8 mouse cellular contexts compared by ENCODE assay signal in the genomic region with DNA sequence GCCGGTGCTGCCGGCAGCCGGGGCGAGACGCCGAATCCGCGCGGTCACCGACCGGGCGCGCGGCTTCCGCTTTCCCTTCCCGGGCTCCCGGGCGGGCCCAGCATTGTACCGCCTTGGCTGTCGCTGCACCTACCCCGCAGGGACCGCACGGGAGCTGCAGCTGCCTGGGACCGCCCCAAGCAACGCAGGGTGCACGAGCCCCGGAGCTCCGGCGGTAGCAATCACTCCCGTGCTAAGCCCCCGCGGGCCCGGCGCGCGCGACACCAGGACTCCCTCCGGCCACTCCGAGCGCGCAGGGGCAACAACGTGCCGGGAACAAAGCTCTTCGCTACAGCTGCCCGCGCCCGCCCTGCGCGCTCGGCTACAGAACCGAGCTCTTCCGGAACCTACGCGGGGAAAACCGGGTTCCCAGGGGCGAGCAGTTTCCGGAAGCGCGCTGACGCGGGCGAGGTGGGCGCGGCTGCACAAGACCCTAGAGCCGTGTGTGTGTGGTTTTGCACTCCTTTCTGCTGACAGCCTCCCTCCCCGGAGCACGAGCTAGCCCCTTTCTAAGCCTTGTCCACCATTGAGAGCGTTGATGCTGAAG. TPM values are rescaled to one million over a fixed set of nuclear protein-coding genes. Genes with fewer than 3 reads are reported as not detected.
DNase-seq lines count a peak whose midpoint lies in the region; ATAC-seq and TF ChIP-seq lines count a peak whose summit lies in the region.

Gene Panx1, minus strand, starts transcription at position 395 of the 586 bp plus-strand sequence.

- peak within 1 kb of the TSS; percentile 73 for H3K4me2 ChIP-seq in embryonic facial prominence, embryonic 13.5 days
- H3K4me2 ChIP-seq in heart, embryonic 11.5 days = peak within 1 kb of the TSS; percentile 91
- peak within 1 kb of the TSS; percentile 82 for H3K4me2 ChIP-seq in kidney, embryonic 14.5 days (replicated peaks; ENCODE audit: low read depth, low read length)
- peak within 1 kb of the TSS; percentile 73 for H3K4me2 ChIP-seq in liver, embryonic 11.5 days
- H3K4me2 ChIP-seq in myocyte (ENCODE audit: low read depth) = peak within 1 kb of the TSS; percentile 72

- peak within 1 kb of the TSS; percentile 92 for H3K9ac ChIP-seq in embryonic facial prominence, embryonic 13.5 days
- H3K9ac ChIP-seq in heart, embryonic 11.5 days (ENCODE audit: low read depth, low read length) = peak within 1 kb of the TSS; percentile 90
- peak within 1 kb of the TSS; percentile 92 for H3K9ac ChIP-seq in kidney, embryonic 14.5 days (ENCODE audit: low read depth, low read length)
- H3K9ac ChIP-seq in liver, embryonic 11.5 days (ENCODE audit: low read depth, low read length) = peak within 1 kb of the TSS; percentile 66

- peak within 1 kb of the TSS; percentile 72 for H3ac ChIP-seq in myocyte (ENCODE audit: control insufficient read depth, insufficient read length)

- ATAC-seq in cerebellum, adult (ENCODE audit: insufficient number of reproducible peaks, low FRiP score, low TSS enrichment) = 0 out of 2 replicates have a peak, but pooled peaks have one; percentile 12
- peak; percentile 82 for ATAC-seq in embryonic facial prominence, embryonic 13.5 days (ENCODE audit: insufficient number of reproducible peaks, insufficient read depth, low FRiP score, low TSS enrichment, low read depth)
- peak; percentile 68 for ATAC-seq in heart, embryonic 11.5 days (replicated peaks; ENCODE audit: insufficient number of reproducible peaks, low FRiP score, low TSS enrichment)
- ATAC-seq in kidney, embryonic 14.5 days (ENCODE audit: low FRiP score, low TSS enrichment) = peak; percentile 87
- peak; percentile 76 for ATAC-seq in liver, embryonic 11.5 days (replicated peaks; ENCODE audit: low FRiP score)

- H3K9me3 ChIP-seq in embryonic facial prominence, embryonic 13.5 days = no peaks in the 10 kb centered on the region
- H3K9me3 ChIP-seq in heart, embryonic 11.5 days (replicated peaks; ENCODE audit: control insufficient read depth, low read length) = no peaks in the 10 kb centered on the region
- no peaks in the 10 kb centered on the region for H3K9me3 ChIP-seq in kidney, embryonic 14.5 days (ENCODE audit: control insufficient read depth, low read length)
- no peaks in the 10 kb centered on the region for H3K9me3 ChIP-seq in liver, embryonic 11.5 days (ENCODE audit: control insufficient read depth, low read length)

- H3K4me1 ChIP-seq in embryonic facial prominence, embryonic 13.5 days = peaks cover 26% of the 10 kb centered on the region
- H3K4me1 ChIP-seq in heart, embryonic 11.5 days (ENCODE audit: control insufficient read depth, insufficient read depth, low read length) = peaks cover 4% of the 10 kb centered on the region; the same call in 1 of the 2 replicates
- H3K4me1 ChIP-seq in kidney, embryonic 14.5 days (ENCODE audit: control insufficient read depth, insufficient read depth, low read length) = peaks cover 10% of the 10 kb centered on the region
- peaks cover 8% of the 10 kb centered on the region for H3K4me1 ChIP-seq in liver, embryonic 11.5 days (replicated peaks; ENCODE audit: control insufficient read depth, insufficient read depth, low read length)

- no peaks in the 10 kb centered on the region for H3K27me3 ChIP-seq in embryonic facial prominence, embryonic 13.5 days
- no peaks in the 10 kb centered on the region; the same call in 1 of the 2 replicates for H3K27me3 ChIP-seq in heart, embryonic 11.5 days (ENCODE audit: control insufficient read depth, insufficient read depth, low read length)
- no peaks in the 10 kb centered on the region for H3K27me3 ChIP-seq in kidney, embryonic 14.5 days (ENCODE audit: control insufficient read depth, insufficient read depth, low read length)
- no peaks in the 10 kb centered on the region for H3K27me3 ChIP-seq in liver, embryonic 11.5 days (replicated peaks; ENCODE audit: control insufficient read depth, insufficient read depth, low read length)
- H3K27me3 ChIP-seq in myocyte (ENCODE audit: control insufficient read depth, insufficient read depth, insufficient read length) = no peaks in the 10 kb centered on the region

- peaks cover 2% of the 10 kb centered on the region; the same call in 1 of the 2 replicates for H3K36me3 ChIP-seq in embryonic facial prominence, embryonic 13.5 days
- H3K36me3 ChIP-seq in heart, embryonic 11.5 days (ENCODE audit: control insufficient read depth, insufficient read depth, low read length) = no peaks in the 10 kb centered on the region
- H3K36me3 ChIP-seq in kidney, embryonic 14.5 days (ENCODE audit: control insufficient read depth, insufficient read depth, low read length) = no peaks in the 10 kb centered on the region
- no peaks in the 10 kb centered on the region for H3K36me3 ChIP-seq in liver, embryonic 11.5 days (ENCODE audit: control insufficient read depth, insufficient read depth, low read length)
- H3K36me3 ChIP-seq in myocyte (ENCODE audit: control insufficient read depth, insufficient read depth) = no peaks in the 10 kb centered on the region

- peaks cover 18% of the 10 kb centered on the region for H3K79me2 ChIP-seq in myocyte (ENCODE audit: control insufficient read depth, insufficient read depth)

- 0% methylated on average over 66 of the region's 68 CpGs for WGBS in embryonic facial prominence, embryonic 13.5 days
- WGBS in heart, embryonic 11.5 days (ENCODE audit: insufficient replicate concordance) = under 1% methylated on average over 64 of the region's 68 CpGs
- WGBS in kidney, embryonic 14.5 days = under 1% methylated on average over 66 of the region's 68 CpGs
- WGBS in liver, embryonic 11.5 days = under 1% methylated on average over 65 of the region's 68 CpGs

- DNase-seq in cerebellum, adult 11-12 months = no peak
- DNase-seq in liver, embryonic 11.5 days (ENCODE audit: low spot score) = peak; percentile 73
- peak; percentile 56 to 77 for DNase-seq in spleen, postnatal 4 days (ENCODE audit: low spot score in 2 of 2)

- H3K27ac ChIP-seq in embryonic facial prominence, embryonic 13.5 days = peak within 1 kb of the TSS; percentile 87
- peak within 1 kb of the TSS; percentile 66 for H3K27ac ChIP-seq in heart, embryonic 11.5 days (ENCODE audit: low read depth, low read length)
- H3K27ac ChIP-seq in kidney, embryonic 14.5 days (ENCODE audit: low read depth, low read length) = peak within 1 kb of the TSS; percentile 84
- 0 out of 2 replicates have a peak within 1 kb of the TSS, but pooled peaks have one; percentile 30 for H3K27ac ChIP-seq in liver, embryonic 11.5 days (ENCODE audit: low read depth, low read length)

- peak; percentile 70 for TF ChIP-seq POLR2A in myocyte (IDR thresholded peaks at IDR 0.05; ENCODE audit: insufficient read length, low read depth)

- peak within 1 kb of the TSS; percentile 86 for H3K4me3 ChIP-seq in embryonic facial prominence, embryonic 13.5 days
- peak within 1 kb of the TSS; percentile 86 for H3K4me3 ChIP-seq in heart, embryonic 11.5 days (ENCODE audit: low read depth, low read length)
- H3K4me3 ChIP-seq in kidney, embryonic 14.5 days (ENCODE audit: low read length) = peak within 1 kb of the TSS; percentile 88
- peak within 1 kb of the TSS; percentile 67 for H3K4me3 ChIP-seq in liver, embryonic 11.5 days (ENCODE audit: low read depth, low read length)
- peak within 1 kb of the TSS; percentile 59 for H3K4me3 ChIP-seq in myocyte

TF ChIP-seq in myocyte, 11 proteins besides CTCF, POLR2A, EP300 and RAD21:
- TF ChIP-seq SRF (IDR thresholded peaks at IDR 0.05; ENCODE audit: control insufficient read depth, insufficient read length, low read depth) (no peak), MYOG (IDR thresholded peaks at IDR 0.05; ENCODE audit: control insufficient read depth in 1 of 3, insufficient read depth in 1 of 3, insufficient read length in 2 of 3, low read depth in 2 of 3) (no peak), POLR2AphosphoS2 (IDR thresholded peaks at IDR 0.05; ENCODE audit: insufficient read length, low read depth) (peak; percentile 47), REST (IDR thresholded peaks at IDR 0.05; ENCODE audit: insufficient read depth, insufficient read length) (no peak), MAX (IDR thresholded peaks at IDR 0.05; ENCODE audit: low read depth) (no peak)

RNA-seq across cellular contexts. Expression of gene Panx1, which starts in this region (rescaled TPM):
- 49.5 and 52.7 TPM in 2 replicates for polyA plus RNA-seq in embryonic facial prominence, embryonic 13.5 days (2015; fragmentation: Nextera tagmentation; extraction: Ambion mirVana)
- polyA plus RNA-seq in heart, embryonic 11.5 days (2014; fragmentation: Nextera tagmentation; extraction: Ambion mirVana) = 30.1 and 30.4 TPM in 2 replicates
- 52.8 and 71.2 TPM in 2 replicates for polyA plus RNA-seq in kidney, embryonic 14.5 days (2014; fragmentation: Nextera tagmentation; extraction: Ambion mirVana)
- 24.0 and 24.8 TPM in 2 replicates for polyA plus RNA-seq in liver, embryonic 11.5 days (2014; fragmentation: Nextera tagmentation; extraction: Ambion mirVana)
- polyA plus RNA-seq in myocyte (2012; fragmentation: generic; extraction: Trizol) = 54.7 TPM

Comparison
In these comparisons a context has a peak if more than half of its experiments do, and no peak if none do; other contexts are left out.
1. ATAC-seq: peak in every context shown above with its lines; median percentile 87 in kidney, embryonic 14.5 days; 82 in embryonic facial prominence, embryonic 13.5 days; 76 in liver, embryonic 11.5 days; 68 in heart, embryonic 11.5 days; 12 in cerebellum, adult.
2. H3K27ac ChIP-seq: peak in every context shown above with its lines; median percentile 87 in embryonic facial prominence, embryonic 13.5 days; 84 in kidney, embryonic 14.5 days; 66 in heart, embryonic 11.5 days; 30 in liver, embryonic 11.5 days.